Mouse (Mus musculus) CH12.LX (cell line): ENCODE results near the gene Homer3. TPM values are rescaled to one million over a fixed set of nuclear protein-coding genes. Genes with fewer than 3 reads are reported as not detected.

Experiments
- DNase-seq: peaks from one replicate; pipeline ENCODE4 v3.0.0-alpha.2; 2013; ENCODE audit errors: extremely low read depth
- H3K27ac ChIP-seq: 2 replicates; pipeline ENCODE4 v1.5.1; 2012; ENCODE audit warnings: low read depth, mild to moderate bottlenecking, control low read depth, moderate library complexity; ENCODE audit not compliant: insufficient read depth
- H3K27me3 ChIP-seq: replicated peaks from 2 replicates; pipeline ENCODE3; 2012; ENCODE audit warnings: inconsistent platforms
- H3K36me3 ChIP-seq, 2 experiments: replicated peaks in 1 of 2; 2 replicates each; pipeline versions ENCODE3 to v1.6.1; 2012; ENCODE audit warnings: inconsistent platforms in 1 of 2, low read length in 1 of 2, mild to moderate bottlenecking in 1 of 2, mixed read lengths in 1 of 2, moderate library complexity in 1 of 2; ENCODE audit not compliant: control insufficient read depth in 1 of 2, insufficient read depth in 1 of 2
- H3K4me1 ChIP-seq, 2 experiments: 2 replicates each; pipeline ENCODE4 v1.6.1; 2012; ENCODE audit warnings: inconsistent platforms in 1 of 2, moderate library complexity in 1 of 2; ENCODE audit not compliant: insufficient read depth in 2 of 2, control insufficient read depth in 1 of 2
- H3K4me2 ChIP-seq: 2 replicates; pipeline ENCODE4 v1.6.1; 2012; ENCODE audit warnings: low read depth, mild to moderate bottlenecking, control low read depth; ENCODE audit not compliant: poor library complexity, insufficient read depth, severe bottlenecking
- H3K4me3 ChIP-seq, 3 experiments: fragments of 150-350 bp in 1 of 3; sonication (generic) in 1 of 3; replicated peaks in 1 of 3; 2 replicates each; pipeline versions ENCODE3 to v1.5.1; 2011 to 2012; ENCODE audit warnings: low read depth in 2 of 3, low read length in 2 of 3, mild to moderate bottlenecking in 2 of 3, moderate library complexity in 2 of 3, control low read depth in 1 of 3, improper control_type of control experiment in 1 of 3, inconsistent platforms in 1 of 3, mixed read lengths in 1 of 3; ENCODE audit not compliant: poor library complexity in 1 of 3
- H3K79me2 ChIP-seq: replicated peaks from 2 replicates; pipeline ENCODE4 v1.6.1; 2012; ENCODE audit warnings: mild to moderate bottlenecking, moderate library complexity; ENCODE audit not compliant: control insufficient read depth, poor library complexity, insufficient read depth, severe bottlenecking; ENCODE audit errors: extremely low read depth
- H3K9ac ChIP-seq: 2 replicates; pipeline ENCODE4 v1.6.1; 2012; ENCODE audit warnings: low read depth, mild to moderate bottlenecking, control low read depth, moderate library complexity; ENCODE audit not compliant: insufficient read depth
- H3K9me3 ChIP-seq: replicated peaks from 2 replicates; pipeline ENCODE3; 2012; ENCODE audit warnings: low read length, inconsistent platforms, mixed read lengths
- EP300 ChIP-seq: IDR thresholded peaks from 2 replicates; pipeline ENCODE4 v1.6.1; 2011; ENCODE audit warnings: low read length, improper control_type of control experiment
- ETS1 ChIP-seq: conservative IDR thresholded peaks from 2 replicates; pipeline ENCODE4 v1.6.1; 2012; ENCODE audit warnings: low read depth, mild to moderate bottlenecking, inconsistent platforms, low read length, improper control_type of control experiment, moderate library complexity
- KAT2A ChIP-seq: IDR thresholded peaks from 2 replicates; pipeline ENCODE4 v1.6.1; 2012; ENCODE audit warnings: low read length, improper control_type of control experiment, inconsistent platforms; ENCODE audit not compliant: insufficient replicate concordance
- MAX ChIP-seq: IDR thresholded peaks from 2 replicates; pipeline ENCODE4 v1.6.1; 2011; ENCODE audit warnings: low read length, improper control_type of control experiment
- MXI1 ChIP-seq: IDR thresholded peaks from 2 replicates; pipeline ENCODE4 v1.6.1; 2011; ENCODE audit warnings: mild to moderate bottlenecking, low read depth, low read length, improper control_type of control experiment
- PAX5 ChIP-seq: IDR thresholded peaks from 2 replicates; pipeline ENCODE4 v1.6.1; 2012; ENCODE audit warnings: low read length, inconsistent platforms, mixed read lengths
- POLR2AphosphoS2 ChIP-seq: IDR thresholded peaks from 2 replicates; pipeline ENCODE4 v1.6.1; 2011; ENCODE audit warnings: low read depth, low read length, improper control_type of control experiment
- RAD21 ChIP-seq: IDR thresholded peaks from 2 replicates; pipeline ENCODE4 v1.6.1; 2011; ENCODE audit warnings: low read depth, mild to moderate bottlenecking, low read length, improper control_type of control experiment, moderate library complexity
- SIN3A ChIP-seq: IDR thresholded peaks from 2 replicates; pipeline ENCODE4 v1.6.1; 2012; ENCODE audit warnings: low read length, improper control_type of control experiment, inconsistent platforms
- SMC3 ChIP-seq: IDR thresholded peaks from 2 replicates; pipeline ENCODE4 v1.6.1; 2011; ENCODE audit warnings: low read depth, low read length, improper control_type of control experiment
- UBTF ChIP-seq: IDR thresholded peaks from 2 replicates; pipeline ENCODE4 v1.6.1; 2012; ENCODE audit warnings: low read depth, mild to moderate bottlenecking, inconsistent platforms, low read length, improper control_type of control experiment, moderate library complexity
- USF1 ChIP-seq: IDR thresholded peaks from 2 replicates; pipeline ENCODE4 v1.6.1; 2014; ENCODE audit warnings: low read depth, mild to moderate bottlenecking, inconsistent platforms, low read length, improper control_type of control experiment
- ZC3H11A ChIP-seq: IDR thresholded peaks from 2 replicates; pipeline ENCODE4 v1.6.1; 2012; ENCODE audit warnings: low read depth, mild to moderate bottlenecking, inconsistent platforms, low read length, improper control_type of control experiment
- ZKSCAN1 ChIP-seq: IDR thresholded peaks from 2 replicates; pipeline ENCODE4 v1.6.1; 2012; ENCODE audit warnings: low read depth, inconsistent platforms, low read length, improper control_type of control experiment, borderline replicate concordance
- dilution Hi-C: fragments of 300-500 bp; cut with MboI; formaldehyde crosslinking; loops from 2 replicates; pipeline ENCODE4 v1.14.3; 2020; ENCODE audit warnings: low sequenced_read_pairs; ENCODE audit not compliant: extremely low pct_unique_long_range_greater_than_20kb, extremely low pct_ligation_motif_present
- in situ Hi-C: fragments of 300-500 bp; cut with MboI; formaldehyde crosslinking; loops from 3 replicates; pipeline ENCODE4 v1.14.3; 2019; ENCODE audit warnings: low sequenced_read_pairs, low pct_ligation_motif_present, low pct_unique_long_range_greater_than_20kb, mixed read lengths
- polyA plus RNA-seq: library from polyadenylated mRNA; unstranded; fragments of >175 nt; gene quantifications from 2 replicates; pipeline ENCODE4 v1.2.1, GENCODE M21; 2012; ENCODE audit warnings: low read depth; ENCODE audit not compliant: insufficient read length
- total RNA-seq, 2 experiments: library from RNA; depleted of rRNA; stranded (reverse); fragments of 300-350 nt in 1 of 2; fragments of >200 nt in 1 of 2; gene quantifications; 2 replicates each; pipeline ENCODE4 v1.2.3; 2012 to 2014

The Homer3 gene
- total and polyA plus RNA-seq, 3 experiments = 9.0 to 14.0 (median 11.8) TPM

DNA sequence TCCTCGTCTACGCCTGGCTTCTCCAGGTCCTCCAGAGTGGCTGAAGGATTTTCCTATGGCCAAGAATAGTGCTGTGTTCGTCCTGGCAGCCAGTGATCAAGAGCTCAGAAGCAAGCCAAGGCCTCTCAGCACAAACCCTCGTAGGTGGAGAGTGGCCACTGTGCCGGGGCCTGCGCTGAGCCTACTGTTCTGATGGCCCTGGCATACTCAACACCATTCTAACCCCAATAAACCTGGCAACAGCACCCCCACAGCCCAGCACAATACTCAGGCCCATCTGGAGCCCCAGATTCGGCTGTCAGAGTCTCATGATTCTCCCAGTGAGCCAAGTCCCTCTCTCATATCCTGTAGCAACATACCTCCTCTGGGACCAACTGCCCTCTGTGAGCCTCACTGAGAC, 58.0 kb downstream of the Homer3 start:
- Histone ChIP-seq H3K9ac (no peak overlapping the region), H3K4me3 (no peak overlapping the region), H3K9me3 (no peaks in the 10 kb centered on the region), H3K4me1 (no peaks in the 10 kb centered on the region; a peak in 1 of 4 replicates), H3K27me3 (no peaks in the 10 kb centered on the region)
- TF ChIP-seq SMC3 = no peak
- TF ChIP-seq SIN3A = no peak
- no peak for TF ChIP-seq MAX
- TF ChIP-seq KAT2A = no peak
- TF ChIP-seq PAX5 = no peak
- TF ChIP-seq, all 38 proteins: peak for 0
- in situ Hi-C loops (no loop called here), dilution Hi-C loops (no loop called here)
- Histone ChIP-seq H3K4me2 (no peak overlapping the region), H3K27ac (no peak overlapping the region), H3K36me3 (peaks cover 89 to 98% of the 10 kb centered on the region in 2 experiments), H3K79me2 (peaks cover 20% of the 10 kb centered on the region)
- no peak for DNase-seq

DNA sequence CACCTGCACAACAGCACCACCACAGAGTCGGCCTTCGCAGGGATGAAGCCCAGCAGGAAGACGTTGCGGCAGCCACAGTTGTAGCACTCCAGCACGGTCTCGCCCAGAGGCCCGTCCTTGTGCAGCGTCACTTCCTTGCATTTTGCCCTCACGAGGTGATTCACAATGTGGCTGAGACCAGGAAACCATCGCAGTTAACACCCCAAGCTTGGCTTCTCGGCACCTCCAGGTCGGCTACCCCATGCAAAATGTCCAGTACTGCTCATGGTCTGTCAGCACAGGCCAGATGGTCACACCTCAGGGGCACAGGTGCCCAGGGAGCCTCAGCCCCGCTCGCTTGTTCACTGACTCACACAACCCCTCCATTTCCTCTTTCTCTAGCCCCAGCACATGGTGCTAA, 59.4 kb downstream of the Homer3 start:
- Histone ChIP-seq H3K4me1 (peaks cover 0 to 12% of the 10 kb centered on the region in 2 experiments; a peak in 2 of 4 replicates), H3K27ac (no peak overlapping the region), H3K9ac (no peak overlapping the region), H3K79me2 (peaks cover 33% of the 10 kb centered on the region), H3K27me3 (no peaks in the 10 kb centered on the region), H3K9me3 (no peaks in the 10 kb centered on the region), H3K36me3 (peaks cover 82 to 97% of the 10 kb centered on the region in 2 experiments), H3K4me2 (no peak overlapping the region), H3K4me3 (no peak overlapping the region)
- dilution Hi-C loops = no loop called here
- no peak for DNase-seq
- in situ Hi-C loops = no loop called here
- TF ChIP-seq MXI1 (no peak), ZKSCAN1 (no peak), UBTF (no peak), EP300 (no peak), ETS1 (no peak), PAX5 (no peak), RAD21 (no peak), POLR2AphosphoS2 (no peak), USF1 (no peak)

DNA sequence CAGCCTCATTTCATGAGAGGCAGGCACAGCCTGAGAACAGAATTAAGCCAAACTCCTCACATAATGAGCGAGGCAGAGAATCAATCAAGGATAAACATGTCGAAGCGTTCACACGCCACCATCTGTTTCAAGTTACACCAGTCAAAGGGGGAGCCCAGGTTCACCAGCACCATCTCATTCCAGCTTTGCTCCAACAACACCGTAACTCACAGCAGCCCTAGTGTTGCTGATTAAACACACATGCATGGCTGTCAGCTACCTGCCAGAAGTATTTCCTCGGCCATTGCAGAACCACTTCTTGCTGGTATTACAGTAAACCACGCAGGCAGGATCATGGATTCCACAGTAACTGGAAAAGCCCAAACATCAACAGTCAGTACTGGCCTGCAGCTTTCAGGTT, 60.4 kb downstream of the Homer3 start:
- H3K79me2 ChIP-seq = peaks cover 44% of the 10 kb centered on the region
- dilution Hi-C loops = no loop called here
- peaks cover 8 to 23% of the 10 kb centered on the region in 2 experiments for H3K4me1 ChIP-seq
- in situ Hi-C loops = no loop called here
- no peak overlapping the region for H3K4me2 ChIP-seq
- no peaks in the 10 kb centered on the region for H3K9me3 ChIP-seq
- no peak for TF ChIP-seq ZC3H11A
- H3K4me3 ChIP-seq = no peak overlapping the region
- H3K9ac ChIP-seq = no peak overlapping the region
- peaks cover 72 to 95% of the 10 kb centered on the region in 2 experiments for H3K36me3 ChIP-seq
- H3K27me3 ChIP-seq = no peaks in the 10 kb centered on the region
- no peak for DNase-seq
- no peak overlapping the region for H3K27ac ChIP-seq
